Mouse (Mus musculus) spleen, adult 18-20 months (tissue): ENCODE measurements at regions not wholly inside any gene's neighbourhood (a gene's known extent, or its start where the extent isn't known, plus 50 kb on each side); places are given as distances from the start of the nearest gene placed in this dataset.

Experiments
- DNase-seq, 2 experiments: peaks; one replicate each; pipeline ENCODE4 v3.0.0; 2022; ENCODE audit warnings: mixed read lengths in 2 of 2

DNA sequence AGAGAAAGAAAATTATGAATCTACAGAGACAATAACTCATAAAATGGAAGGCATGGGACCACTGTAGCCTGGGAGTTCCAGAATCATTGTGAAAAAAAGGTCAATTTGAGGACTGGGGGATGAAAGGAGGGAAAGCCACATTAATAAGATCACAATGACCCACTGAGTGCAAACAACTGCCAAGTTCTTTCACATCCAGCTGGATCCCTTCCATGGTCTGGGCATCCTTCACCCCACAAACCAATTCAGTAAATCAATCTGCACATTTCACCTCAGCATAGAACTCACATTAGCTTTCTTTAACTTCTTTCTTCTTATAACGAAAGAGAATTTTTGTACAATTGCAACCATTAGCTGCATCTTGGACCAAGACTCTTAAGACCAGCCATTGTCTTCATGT lies 169.4 kb downstream of the Gm19410 start:
- DNase-seq, result no peak

DNA sequence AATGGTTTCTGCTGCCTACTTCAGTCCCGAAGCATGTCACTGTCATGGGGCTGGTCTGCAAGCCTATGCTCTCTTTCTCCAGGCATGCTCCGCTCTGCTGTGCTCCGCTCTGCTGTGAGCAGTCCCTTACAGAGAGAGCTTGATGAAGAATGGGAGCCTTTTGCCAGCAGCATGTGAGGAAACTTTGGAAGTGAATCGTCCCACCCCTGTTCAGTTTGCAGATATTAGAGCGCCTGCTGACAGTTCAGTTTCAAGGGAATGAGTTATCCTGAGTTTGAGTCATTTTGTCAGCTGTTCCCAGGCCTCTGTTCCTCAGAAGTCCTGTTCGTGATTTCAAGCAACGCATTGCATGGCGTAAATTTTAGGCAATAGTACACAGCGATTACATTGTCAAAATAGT lies 173.6 kb downstream of the Gm19410 start:
- DNase-seq, result no peak

DNA sequence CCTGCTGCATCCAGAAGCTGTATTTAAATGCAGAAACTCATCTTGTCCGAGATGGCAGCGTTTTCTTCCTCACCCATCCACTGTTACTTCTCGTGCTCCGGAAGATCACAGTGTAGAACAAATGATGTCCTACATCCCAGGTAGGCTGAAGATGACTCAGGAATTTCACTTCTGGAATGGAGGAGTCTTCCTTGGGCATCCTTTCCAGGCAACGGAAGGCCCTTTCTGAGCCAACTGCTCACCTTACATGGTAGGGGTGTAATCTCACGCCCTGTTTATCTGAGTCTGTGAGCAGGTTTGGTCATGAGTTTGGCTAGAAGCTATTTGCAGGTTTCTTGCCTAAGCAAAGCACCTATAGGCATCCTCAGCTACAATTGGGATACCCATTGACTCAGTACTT lies 176.9 kb downstream of the Gm19410 start:
- DNase-seq, result no peak

DNA sequence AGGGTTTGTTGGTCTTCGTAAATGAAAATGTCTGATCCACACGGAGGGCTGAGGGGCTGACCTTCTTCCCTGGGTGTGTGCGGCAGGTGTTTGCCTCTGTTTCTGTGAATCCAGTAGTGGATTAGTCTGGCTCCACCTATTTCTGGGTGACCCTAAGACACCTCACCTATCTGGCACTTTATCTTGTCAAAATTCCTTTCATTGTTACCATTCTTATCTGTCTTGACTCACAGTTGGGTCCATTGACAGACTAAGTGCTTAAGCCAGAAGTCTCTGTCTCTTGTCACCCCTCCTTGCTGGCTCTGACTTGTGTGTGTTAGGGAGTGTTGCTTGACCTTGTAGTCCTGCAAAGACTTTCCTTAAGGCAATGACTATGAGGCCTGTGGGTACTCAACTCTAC lies 178.1 kb downstream of the Gm19410 start:
- DNase-seq, result no peak

DNA sequence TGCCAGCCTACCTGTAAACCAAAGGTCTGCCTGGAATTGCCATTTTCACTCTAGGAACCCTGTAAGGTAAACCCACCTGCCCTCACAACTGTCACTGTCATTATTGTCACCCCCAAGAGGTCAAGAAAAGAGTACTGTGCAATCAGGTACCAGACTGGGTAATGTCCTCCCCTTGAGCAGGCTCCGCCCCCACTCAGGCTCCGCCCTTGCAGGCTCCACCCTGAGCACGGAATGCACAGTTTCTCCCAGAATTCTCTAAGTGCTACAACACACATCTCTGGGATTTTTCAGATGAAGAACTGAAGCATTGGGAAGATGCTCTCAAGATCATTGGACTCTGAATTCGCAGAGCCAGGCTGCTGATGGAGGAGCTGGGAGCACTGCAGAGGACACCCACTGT lies 178.9 kb downstream of the Gm19410 start:
- no peak for DNase-seq

DNA sequence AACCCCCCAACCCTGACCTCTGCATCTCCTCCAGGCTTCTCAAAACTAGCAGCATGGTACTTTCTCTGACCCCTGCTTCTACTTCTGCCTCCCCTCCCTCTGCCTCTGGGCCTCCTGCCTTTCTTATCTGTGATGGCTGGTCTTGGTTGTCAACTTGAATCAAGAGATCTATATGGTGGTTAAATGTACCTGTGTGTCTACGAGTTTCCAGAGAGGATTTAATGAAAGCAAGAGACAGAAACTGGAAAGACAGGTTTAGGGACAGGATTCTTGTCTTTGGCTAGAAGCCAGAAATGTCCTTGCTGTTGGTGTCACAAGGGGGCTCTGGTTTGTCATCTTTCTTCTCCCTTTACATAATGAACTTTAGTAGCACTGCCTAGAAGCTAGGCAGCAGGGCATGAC lies 180.9 kb downstream of the Gm19410 start:
- no peak for DNase-seq

DNA sequence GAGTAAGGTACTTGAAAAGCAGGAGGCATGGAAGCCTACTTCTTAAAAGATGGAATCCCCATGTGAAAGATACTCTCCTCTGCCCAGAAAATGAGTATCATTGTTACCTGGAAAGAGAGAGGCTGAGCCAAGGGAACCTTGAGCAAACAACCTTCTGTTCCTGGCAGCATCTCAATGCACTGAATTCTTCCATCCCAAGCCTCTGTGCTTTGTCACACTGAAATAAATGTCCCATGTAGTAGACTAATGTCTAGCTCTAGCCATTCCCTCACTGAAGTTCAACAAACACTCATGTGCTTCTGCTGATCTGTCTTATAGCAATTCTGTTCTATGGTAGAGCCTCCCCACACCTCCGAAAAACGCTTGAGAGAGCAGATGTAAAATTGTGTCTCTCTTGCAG lies 182.6 kb downstream of the Gm19410 start:
- no peak for DNase-seq

DNA sequence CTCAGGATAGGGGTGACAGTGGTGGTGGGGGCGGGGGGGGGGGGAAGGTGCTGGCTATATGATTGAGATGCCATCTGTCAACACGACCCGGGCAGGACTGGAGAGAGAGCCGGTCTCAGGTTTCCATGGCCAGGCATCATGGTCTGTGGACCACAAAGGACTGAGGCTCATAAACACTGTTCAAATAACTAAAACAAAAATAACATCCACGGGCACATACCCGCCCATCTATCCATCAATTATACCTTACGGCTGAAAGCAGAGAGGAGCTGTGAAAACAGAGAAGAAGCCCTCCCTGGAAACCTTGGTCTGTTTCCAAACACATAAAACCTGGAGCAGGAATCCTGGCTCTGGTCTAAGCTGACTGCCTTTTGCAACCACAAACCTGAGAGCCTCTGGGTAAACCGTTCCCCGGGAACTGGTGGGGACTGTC lies 183.2 kb downstream of the Gm19410 start:
- DNase-seq, result no peak

DNA sequence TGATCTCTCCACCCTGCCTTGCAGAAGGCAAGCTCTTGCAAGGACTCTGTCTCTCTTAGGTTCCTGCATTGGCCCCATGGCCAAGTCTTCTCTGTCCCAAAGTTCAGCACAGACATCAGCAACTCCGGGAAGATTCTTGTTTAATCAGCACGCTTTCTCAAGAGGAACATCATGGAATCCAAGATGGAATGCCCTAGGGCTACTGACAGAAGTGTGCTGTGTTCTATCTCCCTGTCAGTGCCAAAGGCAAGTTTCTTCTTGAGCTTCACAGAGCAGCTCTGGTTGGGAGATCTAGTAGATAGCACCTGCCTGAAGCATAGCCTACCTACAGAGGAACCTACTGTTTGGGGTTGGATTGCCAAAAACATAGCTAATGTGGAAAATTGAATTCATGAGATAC lies 189.9 kb downstream of the Gm19410 start:
- DNase-seq, result no peak

DNA sequence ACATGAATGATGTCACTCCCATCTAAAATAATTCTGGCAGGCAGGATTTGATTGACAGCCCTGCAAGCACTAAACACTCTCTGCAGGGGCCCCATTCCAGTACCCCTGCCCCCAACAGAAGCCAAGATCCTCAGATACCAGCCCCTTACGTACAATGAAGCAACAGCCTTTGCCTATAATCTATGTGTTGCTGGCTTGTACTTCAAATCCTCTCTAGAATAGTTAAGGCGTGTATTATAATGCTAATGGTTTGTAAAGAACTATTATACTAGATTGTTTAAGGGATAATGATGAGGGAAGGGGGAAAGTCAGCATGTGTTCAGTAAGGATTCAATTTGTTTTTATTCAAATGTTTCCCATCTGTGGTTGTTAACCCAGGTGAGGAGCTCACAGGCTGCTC lies 190.7 kb downstream of the Gm19410 start:
- no peak for DNase-seq

DNA sequence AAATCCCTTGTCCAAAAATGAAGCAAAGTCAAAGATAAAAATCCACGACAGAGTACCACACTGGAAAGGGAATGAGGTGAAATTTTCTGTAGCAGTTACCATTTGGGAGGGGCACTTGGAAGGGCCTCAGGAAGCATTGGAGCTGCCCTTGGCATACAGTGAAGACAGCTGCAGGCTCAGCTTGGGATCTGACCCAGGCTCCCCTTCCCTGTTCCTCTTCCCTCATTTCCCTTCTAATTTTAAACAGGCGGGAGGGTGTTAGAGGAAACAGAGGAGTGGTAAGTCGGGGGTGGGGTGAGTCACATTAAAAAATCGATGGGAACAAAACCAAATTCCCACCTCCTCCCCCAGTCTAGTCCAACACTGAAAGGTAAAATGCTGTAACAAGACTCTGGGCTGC lies 193.6 kb downstream of the Gm19410 start:
- no peak for DNase-seq

DNA sequence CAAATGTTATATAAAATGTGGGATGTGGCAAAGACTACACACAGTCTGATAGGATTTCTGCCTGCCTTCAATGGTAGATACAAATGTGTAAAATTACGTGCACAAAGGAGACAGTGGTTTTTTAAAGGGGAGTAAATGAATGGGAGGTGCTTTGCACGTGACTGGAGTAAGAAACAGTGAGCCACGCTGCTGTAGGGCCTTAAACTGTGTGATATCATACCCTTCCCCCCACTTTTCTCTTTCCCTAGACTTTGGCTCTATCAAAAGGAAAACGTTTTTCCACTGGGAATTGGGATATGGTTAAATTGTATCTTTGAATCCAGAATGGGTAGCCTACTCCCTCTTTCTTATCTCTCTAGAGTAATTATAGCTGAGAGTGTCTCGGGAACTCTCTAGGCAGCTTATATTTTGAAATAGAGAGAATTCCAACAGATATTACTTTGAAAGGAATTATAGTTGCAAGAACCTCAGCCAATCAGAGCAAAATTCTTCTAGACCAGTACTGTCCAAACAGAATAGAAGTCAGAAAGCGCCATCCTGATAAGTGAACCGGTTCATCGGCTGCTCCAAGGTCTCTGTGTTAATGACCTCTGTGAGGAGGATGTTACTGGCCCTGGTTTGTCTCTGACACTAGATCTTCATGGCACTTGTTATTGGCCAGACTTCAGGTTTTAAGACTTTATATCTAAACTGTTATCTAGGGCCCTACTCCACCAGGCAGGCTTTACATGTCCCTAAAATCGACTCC lies 195.5 kb downstream of the Gm19410 start:
- no peak for DNase-seq

DNA sequence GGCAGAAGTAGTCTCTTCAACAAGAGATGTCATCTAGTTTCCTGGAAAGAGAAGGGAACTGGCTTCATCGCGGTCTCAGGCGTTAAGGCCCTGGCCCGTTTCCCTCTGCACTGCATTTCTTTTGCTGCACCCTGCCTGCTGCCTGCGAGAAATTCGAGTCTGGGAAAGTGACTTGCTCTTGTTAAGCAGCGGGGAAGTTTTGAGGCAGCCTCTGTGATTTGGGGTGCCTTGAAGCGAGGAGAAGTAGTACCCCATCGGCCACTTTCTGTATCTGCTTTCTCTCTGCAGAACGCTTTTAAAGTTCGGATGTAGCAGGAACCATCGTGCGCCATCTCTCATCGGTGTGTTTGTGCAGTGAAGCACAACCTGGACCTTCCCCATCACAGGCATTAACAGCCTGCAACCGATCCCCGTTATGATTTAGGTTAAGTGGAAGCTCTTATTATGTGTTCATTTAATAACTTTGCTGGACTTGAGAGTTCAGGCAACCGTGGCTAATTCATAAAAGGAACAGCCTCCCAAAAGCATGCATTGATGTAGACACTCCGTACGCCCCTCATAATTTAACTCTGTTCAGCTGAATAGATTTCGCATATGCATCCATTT lies 196.1 kb downstream of the Gm19410 start:
- no peak for DNase-seq

DNA sequence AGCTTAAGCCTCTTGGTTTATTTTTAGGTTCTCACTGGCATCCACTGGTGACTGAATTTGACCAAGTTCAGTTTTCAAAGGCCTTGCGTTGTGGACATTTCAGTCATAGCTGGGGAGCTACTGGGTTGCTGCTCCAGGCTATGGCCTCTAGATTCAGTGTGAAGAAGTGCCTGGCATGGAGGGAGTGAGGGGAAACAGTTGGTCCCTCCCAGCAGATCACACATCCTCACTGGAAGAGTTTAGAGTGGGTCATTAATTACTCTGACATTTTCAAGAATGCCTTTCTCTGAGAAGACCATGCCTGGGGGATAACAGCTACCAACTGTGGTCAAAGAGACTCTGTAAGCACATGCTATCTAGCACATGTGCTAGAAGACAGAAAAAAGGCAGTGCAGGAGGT lies 199.3 kb downstream of the Gm19410 start:
- DNase-seq, result no peak

DNA sequence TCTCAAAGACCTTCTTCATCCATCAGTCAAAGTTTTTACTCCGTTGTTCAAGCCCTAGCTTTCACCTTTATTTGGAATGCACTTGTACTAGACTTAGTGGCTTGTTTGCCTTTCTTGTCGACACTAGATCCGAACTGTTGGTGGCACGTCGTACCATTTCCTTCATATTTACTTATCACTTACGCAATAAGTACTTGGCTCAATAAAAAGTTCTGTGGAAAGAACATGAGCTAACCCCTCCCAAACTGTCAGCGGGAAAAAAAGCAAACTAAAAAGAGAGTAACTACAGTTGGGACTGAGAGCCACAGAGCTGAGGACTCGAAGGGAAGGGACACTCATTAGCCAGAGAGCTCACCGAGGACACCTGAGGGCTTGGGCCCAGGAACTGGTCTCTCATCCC lies 202.8 kb downstream of the Gm19410 start:
- DNase-seq, result no peak

DNA sequence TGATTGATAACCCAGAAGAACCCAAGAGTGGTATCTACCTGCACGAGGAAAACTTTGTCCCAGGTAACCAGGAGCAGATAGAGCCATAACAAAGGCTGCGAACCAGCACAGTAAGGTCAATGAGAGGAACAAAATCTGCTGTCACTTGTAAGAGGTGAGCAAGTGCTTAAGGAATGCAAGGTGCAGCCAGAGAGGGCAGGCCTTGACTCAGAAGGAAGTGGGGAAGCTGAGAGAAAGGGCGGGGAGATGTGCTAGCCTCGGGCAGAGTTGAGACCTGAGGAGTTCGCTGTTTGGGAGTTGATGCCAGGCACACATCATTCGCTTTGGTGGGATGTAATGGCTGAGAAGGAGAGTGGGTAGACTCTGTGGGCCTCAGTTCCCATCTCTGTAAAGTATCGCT lies 205.5 kb downstream of the Gm19410 start:
- no peak for DNase-seq

DNA sequence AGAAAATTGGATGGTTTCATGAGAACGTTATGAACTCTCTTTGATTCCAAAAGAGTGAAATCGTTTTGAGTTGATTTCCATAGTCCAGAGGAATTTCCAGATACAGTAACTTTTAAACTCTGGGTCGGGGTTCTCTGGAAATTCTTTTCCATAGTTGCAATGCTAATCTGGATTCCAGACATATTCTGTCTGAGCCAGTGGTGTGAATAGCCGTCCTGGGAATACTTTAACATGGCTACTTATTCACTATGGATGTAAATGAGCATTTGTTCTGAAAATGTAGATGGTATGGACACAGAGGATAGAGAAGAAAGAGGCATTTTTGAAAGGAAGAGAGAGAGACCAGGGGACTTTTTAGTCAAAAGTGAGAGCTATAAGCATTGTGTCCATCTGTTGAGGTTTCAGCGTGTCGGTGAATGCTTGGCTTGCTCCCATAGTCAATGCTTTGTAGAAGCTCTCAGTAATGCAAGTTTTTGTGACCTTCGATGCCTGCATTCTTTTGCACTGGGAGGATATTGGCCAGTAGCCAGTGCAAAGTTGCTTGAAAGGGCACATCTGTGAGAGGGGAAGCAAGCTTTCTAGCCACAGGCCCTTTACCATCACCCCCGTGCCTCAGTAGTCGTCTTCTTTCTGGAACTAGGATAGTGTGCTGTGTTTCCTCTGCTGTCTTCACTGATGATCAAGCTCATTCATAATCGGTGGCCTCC lies 208.9 kb downstream of the Gm19410 start:
- DNase-seq, result no peak

DNA sequence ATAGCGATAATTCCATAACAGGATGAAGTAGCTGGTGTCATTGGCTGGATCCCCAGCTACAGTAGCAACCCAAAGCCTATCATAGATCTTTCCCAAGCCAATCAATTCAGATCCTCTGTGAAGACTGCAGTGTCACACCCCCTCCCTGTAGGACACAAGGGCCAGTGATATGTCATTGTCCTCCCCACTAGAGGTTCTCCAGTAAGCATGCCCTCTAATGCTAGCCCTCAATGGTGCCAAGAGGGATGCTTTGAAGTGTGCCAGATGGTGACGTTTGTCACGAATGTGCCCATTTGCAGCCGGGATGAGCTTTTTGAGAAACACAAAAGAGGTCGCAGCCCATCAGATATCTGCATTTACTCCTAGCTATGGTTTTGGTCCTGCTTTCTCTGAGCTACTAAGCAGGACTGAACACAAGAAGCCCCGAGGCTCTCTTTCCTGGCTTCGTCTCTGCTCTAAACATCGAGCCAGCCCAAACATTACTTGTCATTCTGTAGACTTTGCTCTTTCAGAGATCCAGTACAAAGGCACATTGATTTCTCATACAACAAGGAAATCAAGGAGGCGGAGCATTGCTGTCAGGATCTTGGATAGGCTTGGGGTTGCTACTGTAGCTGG lies 214.2 kb downstream of the Gm19410 start:
- no peak for DNase-seq

DNA sequence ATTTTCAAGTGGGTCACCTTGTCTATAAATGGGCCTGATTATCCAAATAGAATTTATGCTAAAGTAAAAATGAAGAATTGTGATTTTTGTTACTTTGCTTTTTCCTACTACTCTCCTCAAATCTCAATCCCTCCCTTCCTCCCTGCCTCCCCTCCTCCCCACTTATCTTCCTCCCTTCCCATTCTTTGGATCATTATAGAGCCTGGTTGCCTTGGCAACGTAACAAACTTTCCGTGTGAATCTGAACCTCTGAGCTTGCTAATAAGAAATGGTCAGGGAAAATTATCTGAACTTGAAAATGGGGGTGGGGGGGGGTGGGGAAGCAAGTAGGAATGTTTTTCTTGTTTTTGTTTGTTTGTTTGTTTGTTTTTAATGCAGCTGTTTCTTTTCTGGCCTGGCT lies 217.5 kb downstream of the Gm19410 start:
- DNase-seq, result no peak

DNA sequence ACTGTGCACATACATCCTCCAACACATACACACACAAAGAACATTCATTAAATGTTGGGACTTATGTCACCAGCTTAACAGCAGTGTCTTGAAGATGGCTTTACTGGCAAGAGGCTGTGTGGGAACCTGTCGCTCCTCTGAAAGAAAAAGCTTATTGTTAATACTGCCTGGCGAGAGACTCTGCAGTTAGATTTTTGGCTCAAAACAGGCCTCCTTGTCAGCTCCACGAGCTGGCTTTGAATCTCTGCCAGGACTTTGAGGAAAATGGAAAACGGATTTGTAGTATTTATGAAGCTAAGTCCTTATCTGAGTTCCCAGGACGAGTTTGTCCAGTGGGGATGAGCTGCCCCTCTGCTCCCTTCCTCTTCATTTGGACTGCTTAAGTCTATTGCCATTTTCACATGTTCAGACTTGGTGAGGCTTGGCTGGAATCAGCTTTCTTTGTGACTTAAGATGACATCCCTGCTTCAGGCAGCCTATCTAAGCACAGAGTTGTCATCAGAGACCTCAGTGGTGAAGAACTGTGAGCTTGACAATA lies 219.6 kb downstream of the Gm19410 start:
- DNase-seq, result no peak

DNA sequence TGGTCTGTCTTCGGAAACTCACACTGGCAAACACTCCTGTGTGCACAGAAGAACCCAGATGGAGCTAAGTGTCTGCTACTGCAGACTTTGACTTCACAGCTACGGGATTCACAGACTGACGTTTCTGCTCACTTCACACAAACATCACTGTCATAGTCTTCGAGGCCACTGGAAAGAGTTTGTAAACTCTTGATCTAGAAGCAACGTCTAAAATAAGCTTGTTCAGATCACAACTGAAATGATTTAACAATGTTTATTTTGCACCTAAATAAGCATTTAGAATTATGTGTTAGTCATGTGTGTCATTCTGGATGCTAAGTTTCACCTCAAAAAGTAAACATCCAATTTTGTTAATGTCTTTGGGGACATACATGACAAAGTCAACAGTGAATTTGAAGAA lies 221.7 kb downstream of the Gm19410 start:
- no peak for DNase-seq

DNA sequence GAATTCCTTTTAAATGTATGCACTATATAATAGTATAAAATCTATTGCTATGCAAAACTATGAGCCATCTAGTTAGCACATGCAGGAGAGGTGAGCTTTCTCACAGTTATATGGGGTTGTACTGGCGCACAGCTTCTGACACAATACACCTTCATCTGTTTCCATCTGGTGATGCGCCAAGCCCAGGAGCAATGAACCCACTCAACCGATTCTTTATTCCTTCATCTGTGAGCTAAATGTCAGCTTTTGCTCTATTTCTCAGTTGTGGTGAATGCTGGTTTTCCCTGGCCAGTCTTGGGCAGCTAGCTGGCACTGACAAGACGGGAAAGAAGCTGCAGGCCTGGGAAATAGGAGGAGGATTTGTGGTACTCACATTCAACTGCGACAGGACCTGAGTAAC lies 225.4 kb downstream of the Gm19410 start:
- no peak for DNase-seq

DNA sequence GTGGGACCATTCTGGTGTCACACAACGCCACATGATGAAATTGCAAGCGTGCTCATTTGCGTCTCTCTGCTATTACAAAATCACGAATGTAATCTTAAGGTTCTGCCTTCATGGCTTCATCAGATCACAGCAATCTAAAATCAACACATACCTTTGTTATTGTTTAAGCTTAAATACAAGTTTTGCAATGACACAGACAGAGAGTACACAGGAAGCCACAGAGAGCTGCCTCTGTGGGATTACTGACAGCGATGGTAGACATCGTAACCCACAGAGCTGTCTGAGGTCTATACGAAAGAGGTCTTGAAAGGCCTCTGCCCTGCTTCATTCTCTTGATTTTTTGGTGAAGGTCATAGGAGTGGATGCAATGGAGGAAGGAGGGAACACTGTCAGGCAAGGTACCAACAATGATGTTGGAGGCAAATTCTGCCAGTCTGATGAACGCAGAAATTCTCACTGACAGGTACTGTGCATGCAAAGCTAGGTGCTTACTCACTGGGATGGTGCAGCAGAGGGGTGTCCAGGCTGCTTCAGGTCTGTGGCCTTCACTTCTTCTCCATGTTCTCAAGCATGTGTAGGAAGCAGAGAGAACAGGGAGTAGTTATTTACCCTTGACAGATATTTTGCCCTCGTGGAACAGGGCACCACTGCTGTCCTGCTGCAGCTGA lies 226.5 kb downstream of the Gm19410 start:
- no peak for DNase-seq
